Mouse (Mus musculus): ENCODE measurements at regions not wholly inside any gene's neighbourhood (a gene's known extent, or its start where the extent isn't known, plus 50 kb on each side); places are given as distances from the start of the nearest gene placed in this dataset.

GRCm38 (mm10) chr15:93879006-93879405 is 283.3 kb upstream of the Prickle1 start:
- DNase-seq, result no peak

- no peak for DNase-seq
These were observed 280.6 kb upstream of the Prickle1 start for GRCm38 (mm10) chr15:93876335-93876734.

GRCm38 (mm10) chr15:93875685-93876084 is 280.0 kb upstream of the Prickle1 start:
- DNase-seq, result no peak

- DNase-seq, result no peak
These were observed 278.5 kb upstream of the Prickle1 start for GRCm38 (mm10) chr15:93874206-93874605.

- DNase-seq, result no peak
These were observed 261.7 kb upstream of the Prickle1 start for GRCm38 (mm10) chr15:93857336-93857901.

- no peak for DNase-seq
These were observed 257.5 kb upstream of the Prickle1 start for GRCm38 (mm10) chr15:93853221-93853620.

GRCm38 (mm10) chr15:93852126-93852525 is 256.4 kb upstream of the Prickle1 start:
- no peak for DNase-seq

GRCm38 (mm10) chr15:93850388-93850787 is 254.7 kb upstream of the Prickle1 start:
- no peak for DNase-seq

- no peak for DNase-seq
These were observed 253.1 kb upstream of the Prickle1 start for GRCm38 (mm10) chr15:93848830-93849229.

- DNase-seq, result no peak
These were observed 251.1 kb upstream of the Prickle1 start for GRCm38 (mm10) chr15:93846797-93847196.

GRCm38 (mm10) chr15:93845801-93846200 is 250.1 kb upstream of the Prickle1 start:
- no peak for DNase-seq

GRCm38 (mm10) chr15:93832956-93833355 is 237.3 kb upstream of the Prickle1 start:
- no peak for DNase-seq

GRCm38 (mm10) chr15:93832431-93832936 is 236.8 kb upstream of the Prickle1 start:
- DNase-seq, result no peak

- DNase-seq, result no peak
These were observed 235.5 kb upstream of the Prickle1 start for GRCm38 (mm10) chr15:93831148-93831547.

GRCm38 (mm10) chr15:93824729-93825694 is 229.3 kb upstream of the Prickle1 start:
- DNase-seq, result no peak

- no peak for DNase-seq
These were observed 225.5 kb upstream of the Prickle1 start for GRCm38 (mm10) chr15:93821236-93821635.

- DNase-seq, result no peak
These were observed 216.3 kb upstream of the Prickle1 start for GRCm38 (mm10) chr15:93812011-93812410.

GRCm38 (mm10) chr15:93807993-93808392 is 212.3 kb upstream of the Prickle1 start:
- DNase-seq, result no peak

- DNase-seq, result no peak
These were observed 211.8 kb upstream of the Prickle1 start for GRCm38 (mm10) chr15:93807505-93807904.

GRCm38 (mm10) chr15:93804703-93805102 is 209.0 kb upstream of the Prickle1 start:
- DNase-seq, result no peak

- DNase-seq, result no peak
These were observed 194.8 kb upstream of the Prickle1 start for GRCm38 (mm10) chr15:93790531-93790930.

- no peak for DNase-seq
These were observed 194.1 kb upstream of the Prickle1 start for GRCm38 (mm10) chr15:93789762-93790161.

GRCm38 (mm10) chr15:93787361-93787760 is 191.7 kb upstream of the Prickle1 start:
- DNase-seq, result no peak

All from adrenal gland, postnatal 25 days (tissue).